Mouse (Mus musculus) urinary bladder, postnatal 10 days (tissue): ENCODE measurements around the gene Lemd2.

ENCODE experiments used
- DNase-seq: peaks from one replicate; pipeline ENCODE4 v3.0.0; 2022; ENCODE audit warnings: low spot score

Gene Lemd2

GRCm38 (mm10) chr17:27155752-27156151, 48.5 kb downstream of the Lemd2 start:
- DNase-seq: no peak

- DNase-seq: no peak
Measured at GRCm38 (mm10) chr17:27154881-27155280, 49.4 kb downstream of the Lemd2 start.

GRCm38 (mm10) chr17:27154256-27154655, 50.0 kb downstream of the Lemd2 start:
- no peak for DNase-seq

- DNase-seq: no peak
Measured at GRCm38 (mm10) chr17:27153773-27154193, 50.5 kb downstream of the Lemd2 start.

- DNase-seq: no peak
Measured at GRCm38 (mm10) chr17:27152976-27153723, 51.1 kb downstream of the Lemd2 start.

GRCm38 (mm10) chr17:27151411-27151810, 52.9 kb downstream of the Lemd2 start:
- DNase-seq: no peak

- DNase-seq: no peak
Measured at GRCm38 (mm10) chr17:27150871-27151270, 53.4 kb downstream of the Lemd2 start.

- no peak for DNase-seq
Measured at GRCm38 (mm10) chr17:27146323-27146923, 57.8 kb downstream of the Lemd2 start.

- DNase-seq: no peak
Measured at GRCm38 (mm10) chr17:27144152-27144551, 60.1 kb downstream of the Lemd2 start.

- no peak for DNase-seq
Measured at GRCm38 (mm10) chr17:27141971-27142450, 62.3 kb downstream of the Lemd2 start.

- DNase-seq: no peak
Measured at GRCm38 (mm10) chr17:27140262-27140661, 64.0 kb downstream of the Lemd2 start.
